Mouse (Mus musculus) kidney, embryonic 14.5 days (tissue): Measurements from ENCODE around the gene Pard3. TPM values are rescaled to one million over a fixed set of nuclear protein-coding genes. Genes with fewer than 3 reads are reported as not detected.

Experiments used
- ATAC-seq: fragments of 200-750 bp; cut with Nextera tagmentation; 2 replicates; pipeline ENCODE4 v1.8.0; 2017; ENCODE audit warnings: moderate number of reproducible peaks, mild to moderate bottlenecking, moderate TSS enrichment, moderate library complexity; ENCODE audit not compliant: low FRiP score, low TSS enrichment
- H3K27ac ChIP-seq: fragments of 300-500 bp; sonication (generic); 2 replicates; pipeline ENCODE4 v1.5.1; 2014; ENCODE audit warnings: low read depth, mild to moderate bottlenecking, low read length, moderate library complexity, mixed read lengths
- H3K27me3 ChIP-seq: fragments of 300-500 bp; sonication (generic); 2 replicates; pipeline ENCODE4 v1.6.1; 2014; ENCODE audit warnings: mild to moderate bottlenecking, low read length; ENCODE audit not compliant: control insufficient read depth, insufficient read depth
- H3K36me3 ChIP-seq: fragments of 300-500 bp; sonication (generic); 2 replicates; pipeline ENCODE4 v1.6.1; 2014; ENCODE audit warnings: low read length, mixed read lengths; ENCODE audit not compliant: control insufficient read depth, insufficient read depth
- H3K4me1 ChIP-seq: fragments of 300-500 bp; sonication (generic); 2 replicates; pipeline ENCODE4 v1.6.1; 2014; ENCODE audit warnings: low read length, mixed read lengths; ENCODE audit not compliant: control insufficient read depth, insufficient read depth
- H3K4me2 ChIP-seq: fragments of 300-500 bp; sonication (generic); replicated peaks from 2 replicates; pipeline ENCODE4 v1.6.1; 2014; ENCODE audit warnings: low read depth, mild to moderate bottlenecking, low read length
- H3K4me3 ChIP-seq: fragments of 300-500 bp; sonication (generic); 2 replicates; pipeline ENCODE4 v1.5.1; 2014; ENCODE audit warnings: mild to moderate bottlenecking, low read length
- H3K9ac ChIP-seq: fragments of 300-500 bp; sonication (generic); 2 replicates; pipeline ENCODE4 v1.6.1; 2014; ENCODE audit warnings: low read depth, mild to moderate bottlenecking, low read length, moderate library complexity
- H3K9me3 ChIP-seq: fragments of 300-500 bp; sonication (generic); 2 replicates; pipeline ENCODE4 v1.6.1; 2016; ENCODE audit warnings: low read length; ENCODE audit not compliant: control insufficient read depth
- WGBS: fragments of 180-500 bp; shearing (Covaris S2); extraction: QIAGEN DNeasy Blood & Tissue Kit; methylation state at CpG from one replicate; pipeline ENCODE4 v1.1.7; 2014; 5-methylcytosine and 5-hydroxymethylcytosine counted together
- polyA plus RNA-seq: library from polyadenylated mRNA; unstranded; fragments of >200 nt; fragmentation: Nextera tagmentation; extraction: Ambion mirVana; gene quantifications from 2 replicates; pipeline ENCODE4 v1.2.1, GENCODE M21; 2014

Pard3 gene
- polyA plus RNA-seq, 1 experiment from 2014 or later = 36.9 TPM

- Histone ChIP-seq H3K27ac (no peak overlapping the region), H3K9me3 (no peaks in the 10 kb centered on the region), H3K4me2 (no peak overlapping the region), H3K4me1 (no peaks in the 10 kb centered on the region), H3K36me3 (no peaks in the 10 kb centered on the region), H3K27me3 (no peaks in the 10 kb centered on the region), H3K4me3 (no peak overlapping the region), H3K9ac (no peak overlapping the region)
- WGBS = 97% methylated on average over 6 of the region's 6 CpGs
- no peak for ATAC-seq
Measured at GRCm38 (mm10) chr8:127449066-127449840, 385.6 kb downstream of the Pard3 start.

DNA sequence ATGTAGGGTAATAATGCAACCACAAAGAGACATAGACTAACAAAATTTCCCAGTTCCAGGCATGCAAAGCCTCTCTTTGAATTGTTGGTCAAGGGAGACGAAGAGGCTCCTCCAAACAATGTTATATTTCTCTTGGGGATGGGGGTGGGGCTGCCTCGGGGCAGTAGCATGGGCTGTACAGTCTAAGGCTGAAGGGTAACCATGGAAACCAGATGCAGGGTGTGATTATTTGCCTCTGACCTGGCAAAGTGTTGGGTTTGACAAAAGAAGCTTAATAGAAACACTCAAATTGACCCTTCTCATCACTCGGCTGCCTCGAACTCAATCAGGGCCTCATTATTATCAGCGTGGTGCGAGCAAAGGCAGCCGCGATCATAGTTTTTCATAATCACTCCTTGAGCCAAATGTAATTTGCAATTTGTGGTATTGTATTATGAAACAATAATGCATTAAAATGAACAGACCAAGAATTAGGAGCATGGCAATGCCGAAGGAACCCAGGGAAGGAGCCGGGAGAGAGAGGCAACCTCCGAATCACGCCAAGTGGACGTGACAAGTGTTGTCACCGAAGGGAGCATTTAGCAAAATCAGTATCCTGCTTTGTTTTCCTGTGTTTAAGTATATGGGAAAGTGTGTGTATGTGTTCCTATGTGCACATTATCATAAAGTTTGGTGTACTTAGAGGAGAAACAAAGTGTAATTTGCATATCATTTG lies 387.4 kb downstream of the Pard3 start:
- no peak overlapping the region for H3K9ac ChIP-seq
- no peak for ATAC-seq
- no peak overlapping the region for H3K4me3 ChIP-seq
- no peaks in the 10 kb centered on the region for H3K27me3 ChIP-seq
- no peak overlapping the region for H3K4me2 ChIP-seq
- 88% methylated on average over 14 of the region's 14 CpGs for WGBS
- no peaks in the 10 kb centered on the region for H3K9me3 ChIP-seq
- H3K4me1 ChIP-seq = no peaks in the 10 kb centered on the region
- H3K36me3 ChIP-seq = no peaks in the 10 kb centered on the region
- H3K27ac ChIP-seq = no peak overlapping the region

GRCm38 (mm10) chr8:127452364-127452763 lies 388.7 kb downstream of the Pard3 start:
- no peak overlapping the region for H3K9ac ChIP-seq
- no peak overlapping the region for H3K27ac ChIP-seq
- no peak for ATAC-seq
- H3K36me3 ChIP-seq = no peaks in the 10 kb centered on the region
- H3K4me2 ChIP-seq = no peak overlapping the region
- WGBS = 93% methylated on average over 6 of the region's 6 CpGs
- no peak overlapping the region for H3K4me3 ChIP-seq
- no peaks in the 10 kb centered on the region for H3K27me3 ChIP-seq
- no peaks in the 10 kb centered on the region for H3K4me1 ChIP-seq
- H3K9me3 ChIP-seq = no peaks in the 10 kb centered on the region

GRCm38 (mm10) chr8:127457901-127458300 lies 394.2 kb downstream of the Pard3 start:
- Histone ChIP-seq H3K4me2 (no peak overlapping the region), H3K36me3 (peaks cover 4% of the 10 kb centered on the region; the same call in 1 of the 2 replicates), H3K9ac (no peak overlapping the region), H3K27ac (no peak overlapping the region), H3K4me1 (no peaks in the 10 kb centered on the region), H3K9me3 (no peaks in the 10 kb centered on the region), H3K27me3 (no peaks in the 10 kb centered on the region), H3K4me3 (no peak overlapping the region)
- ATAC-seq = no peak
- 65% methylated on average over 3 of the region's 3 CpGs for WGBS

- no peaks in the 10 kb centered on the region for H3K9me3 ChIP-seq
- 82% methylated on average over 3 of the region's 3 CpGs for WGBS
- H3K9ac ChIP-seq = no peak overlapping the region
- peaks cover 4% of the 10 kb centered on the region; the same call in 1 of the 2 replicates for H3K36me3 ChIP-seq
- ATAC-seq = no peak
- no peaks in the 10 kb centered on the region for H3K4me1 ChIP-seq
- no peaks in the 10 kb centered on the region for H3K27me3 ChIP-seq
- H3K4me3 ChIP-seq = no peak overlapping the region
- H3K27ac ChIP-seq = no peak overlapping the region
- H3K4me2 ChIP-seq = no peak overlapping the region
Measured at GRCm38 (mm10) chr8:127461173-127461572, 397.5 kb downstream of the Pard3 start.

- Histone ChIP-seq H3K36me3 (peaks cover 4% of the 10 kb centered on the region; the same call in 1 of the 2 replicates), H3K4me2 (no peak overlapping the region), H3K4me3 (no peak overlapping the region), H3K27me3 (no peaks in the 10 kb centered on the region), H3K9ac (no peak overlapping the region), H3K27ac (no peak overlapping the region), H3K4me1 (no peaks in the 10 kb centered on the region), H3K9me3 (no peaks in the 10 kb centered on the region)
- no peak for ATAC-seq
- WGBS = 91% methylated on average over 2 of the region's 2 CpGs
Measured at GRCm38 (mm10) chr8:127462378-127462935, 398.8 kb downstream of the Pard3 start.

DNA sequence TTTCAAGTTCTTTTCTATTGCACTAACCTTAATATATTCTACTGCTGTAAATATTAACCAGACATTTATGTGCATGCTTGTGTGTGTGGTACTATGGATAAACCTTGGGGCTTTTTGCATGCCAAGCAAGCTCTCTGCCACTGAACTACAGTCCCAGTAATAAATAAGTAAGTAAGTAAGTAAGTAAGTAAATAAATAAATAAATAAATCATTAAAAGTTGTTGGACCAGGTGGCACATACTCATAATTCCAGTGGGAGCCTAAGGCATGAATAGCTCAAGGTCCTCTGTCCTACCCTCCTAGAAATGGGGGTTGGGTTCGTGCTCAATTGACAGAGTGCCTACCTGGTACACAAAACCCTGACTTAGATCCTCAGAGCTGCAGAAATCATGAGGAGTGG lies 400.6 kb downstream of the Pard3 start:
- no peak overlapping the region for H3K27ac ChIP-seq
- H3K4me2 ChIP-seq = no peak overlapping the region
- no peaks in the 10 kb centered on the region for H3K4me1 ChIP-seq
- no peaks in the 10 kb centered on the region for H3K9me3 ChIP-seq
- WGBS = 87% methylated on average over 1 of the region's 1 CpGs
- H3K4me3 ChIP-seq = no peak overlapping the region
- no peak for ATAC-seq
- H3K36me3 ChIP-seq = peaks cover 4% of the 10 kb centered on the region; the same call in 1 of the 2 replicates
- no peak overlapping the region for H3K9ac ChIP-seq
- H3K27me3 ChIP-seq = no peaks in the 10 kb centered on the region

- WGBS = 68% methylated on average over 2 of the region's 2 CpGs
- no peaks in the 10 kb centered on the region for H3K4me1 ChIP-seq
- ATAC-seq = no peak
- H3K36me3 ChIP-seq = peaks cover 9% of the 10 kb centered on the region; the same call in 1 of the 2 replicates
- no peak overlapping the region for H3K4me3 ChIP-seq
- H3K27ac ChIP-seq = no peak overlapping the region
- H3K27me3 ChIP-seq = no peaks in the 10 kb centered on the region
- H3K9me3 ChIP-seq = no peaks in the 10 kb centered on the region
- H3K9ac ChIP-seq = no peak overlapping the region
- H3K4me2 ChIP-seq = no peak overlapping the region
Measured at GRCm38 (mm10) chr8:127472204-127472603, 408.5 kb downstream of the Pard3 start.

- WGBS = 96% methylated on average over 2 of the region's 2 CpGs
- ATAC-seq = no peak
- H3K4me2 ChIP-seq = no peak overlapping the region
- H3K27ac ChIP-seq = no peak overlapping the region
- H3K9me3 ChIP-seq = no peaks in the 10 kb centered on the region
- no peak overlapping the region for H3K4me3 ChIP-seq
- no peak overlapping the region for H3K9ac ChIP-seq
- no peaks in the 10 kb centered on the region for H3K4me1 ChIP-seq
- H3K36me3 ChIP-seq = peaks cover 7% of the 10 kb centered on the region; the same call in 1 of the 2 replicates
- H3K27me3 ChIP-seq = no peaks in the 10 kb centered on the region
Measured at GRCm38 (mm10) chr8:127480003-127480402, 416.3 kb downstream of the Pard3 start.
